Mouse (Mus musculus): ENCODE data around the gene Rflna.

The Rflna gene

GRCm38 (mm10) chr5:125053661-125054060 lies 50.6 kb downstream of the Rflna start:
- no peak for DNase-seq

GRCm38 (mm10) chr5:125055901-125056300 lies 52.9 kb downstream of the Rflna start:
- peak; percentile 20 to 53 for DNase-seq

GRCm38 (mm10) chr5:125056331-125056695 lies 53.3 kb downstream of the Rflna start:
- DNase-seq = no peak

GRCm38 (mm10) chr5:125056696-125057554 lies 53.9 kb downstream of the Rflna start:
- DNase-seq = no peak

GRCm38 (mm10) chr5:125057555-125058266 lies 54.7 kb downstream of the Rflna start:
- no peak for DNase-seq

GRCm38 (mm10) chr5:125058267-125058668 lies 55.2 kb downstream of the Rflna start:
- no peak for DNase-seq

Data from thymus, adult 18-20 months (tissue).